ENCODE assay signal across 27 mouse cellular contexts in the genomic region with DNA sequence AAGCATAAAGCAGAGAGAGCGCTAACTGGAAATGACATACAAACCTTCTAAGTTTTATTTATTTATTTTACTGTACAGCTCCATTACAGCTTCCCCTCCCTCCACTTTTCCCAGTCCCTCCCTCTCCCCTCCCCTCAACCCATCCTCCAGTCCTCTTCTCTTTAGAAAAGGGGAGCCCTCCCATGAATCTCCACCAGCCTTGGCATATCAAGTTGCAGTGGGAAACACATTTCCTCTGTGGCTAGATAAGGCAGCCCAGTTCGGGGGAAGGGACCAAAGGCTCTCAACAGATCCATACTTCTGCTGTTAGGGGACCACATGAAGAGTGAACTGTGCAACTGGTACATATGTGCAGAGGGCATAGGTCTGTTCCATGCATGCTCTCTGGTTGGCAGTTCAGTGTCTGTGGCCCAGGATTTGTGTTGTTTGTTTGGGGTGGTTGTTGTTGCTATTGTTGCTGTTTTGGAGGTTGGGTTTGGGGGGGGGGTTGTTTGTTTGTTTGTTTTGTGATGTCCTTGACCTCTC.
DNase-seq lines count a peak whose midpoint lies in the region; ATAC-seq and TF ChIP-seq lines count a peak whose summit lies in the region.
"Had no signal": no experiment of that assay in that cellular context is flagged by ENCODE, and none has a peak within 500 bp of the region (broad histone marks: within the 10 kb centered on the region; RNA-seq: fewer than 3 reads in every experiment).

No protein-coding gene starts in this region.

- no peak for DNase-seq in kidney, adult 2 months
- peak; percentile 57 for DNase-seq in kidney, postnatal 0 days (ENCODE audit: low spot score)
- DNase-seq in kidney, postnatal 25 days = no peak
- peak; percentile 62 for DNase-seq in MEL (ENCODE audit: low read depth, low spot score)
- no peak for DNase-seq in urinary bladder, adult 2 months (ENCODE audit: low spot score)
- DNase-seq: adrenal gland, adult 8-10 months; adrenal gland, postnatal 25 days; cerebellum, adult 18-20 months; cerebellum, adult 9-10 months; cerebellum, postnatal 14 days; gastrocnemius, postnatal 10 days; gastrocnemius, postnatal 36 days; heart, adult 2 months; heart, postnatal 36 days had no signal

- H3K4me3 ChIP-seq in kidney, embryonic 14.5 days (ENCODE audit: low read length) = no peak overlapping the region
- H3K4me3 ChIP-seq in kidney, adult 2 months (ENCODE audit: insufficient read depth, low read depth, low read length) = no peak overlapping the region
- no peak overlapping the region for H3K4me3 ChIP-seq in kidney, postnatal 0 days (replicated peaks; ENCODE audit: low read depth, low read length)
- H3K4me3 ChIP-seq in MEL (ENCODE audit: control insufficient read depth in 1 of 2, insufficient read depth in 1 of 2, low read depth in 2 of 2, low read length in 2 of 2) = no peak overlapping the region
- no peak overlapping the region for H3K4me3 ChIP-seq in intestine, embryonic 16.5 days (ENCODE audit: low read length)
- H3K4me3 ChIP-seq: forebrain, embryonic 10.5 days; forebrain, embryonic 13.5 days; heart, adult 2 months; heart, embryonic 10.5 days; heart, embryonic 13.5 days; hindbrain, embryonic 10.5 days; hindbrain, embryonic 13.5 days had no signal

- WGBS in kidney, embryonic 14.5 days = 23% methylated on average over 2 of the region's 2 CpGs
- 28% methylated on average over 2 of the region's 2 CpGs for WGBS in kidney, adult 2 months
- WGBS in kidney, postnatal 0 days = 29% methylated on average over 2 of the region's 2 CpGs
- 46% methylated on average over 2 of the region's 2 CpGs for WGBS in intestine, embryonic 16.5 days

- H3K79me2 ChIP-seq in MEL (ENCODE audit: control insufficient read depth, insufficient read depth, low read length, poor library complexity) = no peaks in the 10 kb centered on the region

- no peaks in the 10 kb centered on the region for H3K9me3 ChIP-seq in kidney, embryonic 14.5 days (ENCODE audit: control insufficient read depth, low read length)
- H3K9me3 ChIP-seq in kidney, postnatal 0 days (replicated peaks; ENCODE audit: low read length) = no peaks in the 10 kb centered on the region
- no peaks in the 10 kb centered on the region for H3K9me3 ChIP-seq in MEL (replicated peaks; ENCODE audit: insufficient read depth, low read length)
- H3K9me3 ChIP-seq in intestine, embryonic 16.5 days (ENCODE audit: control insufficient read depth, low read length) = no peaks in the 10 kb centered on the region
- H3K9me3 ChIP-seq: forebrain, embryonic 10.5 days; forebrain, embryonic 13.5 days; G1E; heart, embryonic 10.5 days; heart, embryonic 13.5 days; hindbrain, embryonic 10.5 days; hindbrain, embryonic 13.5 days had no signal

- no peaks in the 10 kb centered on the region for H3K4me1 ChIP-seq in kidney, embryonic 14.5 days (ENCODE audit: control insufficient read depth, insufficient read depth, low read length)
- no peaks in the 10 kb centered on the region for H3K4me1 ChIP-seq in kidney, adult 2 months (ENCODE audit: control insufficient read depth, insufficient read depth, low read length)
- H3K4me1 ChIP-seq in kidney, postnatal 0 days (replicated peaks; ENCODE audit: insufficient read depth, low read length) = no peaks in the 10 kb centered on the region
- peaks cover 9 to 13% of the 10 kb centered on the region in 2 experiments for H3K4me1 ChIP-seq in MEL (ENCODE audit: control insufficient read depth in 1 of 2, insufficient read depth in 2 of 2, low read length in 2 of 2)
- H3K4me1 ChIP-seq in intestine, embryonic 16.5 days (ENCODE audit: control insufficient read depth, insufficient read depth, low read length) = no peaks in the 10 kb centered on the region
- H3K4me1 ChIP-seq: forebrain, embryonic 10.5 days; forebrain, embryonic 13.5 days; heart, embryonic 10.5 days; heart, embryonic 13.5 days; hindbrain, embryonic 10.5 days; hindbrain, embryonic 13.5 days had no signal

- TF ChIP-seq RAD21 in MEL (IDR thresholded peaks at IDR 0.05; ENCODE audit: low read depth, low read length) = no peak

- peak; percentile 85 for ATAC-seq in kidney, embryonic 14.5 days (ENCODE audit: low FRiP score, low TSS enrichment)
- ATAC-seq in kidney, postnatal 0 days (replicated peaks; ENCODE audit: low FRiP score, low read depth) = peak; percentile 57; the same call in 1 of the 2 replicates
- peak; percentile 43; the same call in 1 of the 2 replicates for ATAC-seq in intestine, embryonic 16.5 days
- ATAC-seq: activated CD4-positive, CD25-positive, alpha-beta regulatory T cell, adult 4 months; forebrain, embryonic 13.5 days; forebrain, embryonic 16.5 days; hindbrain, embryonic 16.5 days had no signal

- TF ChIP-seq CTCF in kidney, adult 2 months (conservative IDR thresholded peaks at IDR 0.05; ENCODE audit: insufficient read depth, insufficient read length, low read depth, low read length) = no peak
- no peak for TF ChIP-seq CTCF in kidney, postnatal 0 days (IDR thresholded peaks at IDR 0.05; ENCODE audit: low read depth)
- TF ChIP-seq CTCF in MEL (IDR thresholded peaks at IDR 0.05 in 2 of 3, conservative IDR thresholded peaks at IDR 0.05 in 1 of 3; ENCODE audit: control insufficient read depth in 1 of 3, insufficient read depth in 1 of 3, low read depth in 2 of 3, low read length in 3 of 3, poor library complexity in 1 of 3, severe bottlenecking in 1 of 3) = no peak

- no peak overlapping the region for H3K9ac ChIP-seq in kidney, embryonic 14.5 days (ENCODE audit: low read depth, low read length)
- H3K9ac ChIP-seq in kidney, postnatal 0 days (ENCODE audit: low read depth, low read length) = no peak overlapping the region
- no peak overlapping the region for H3K9ac ChIP-seq in MEL (ENCODE audit: control insufficient read depth, low read depth, low read length, poor library complexity, severe bottlenecking)
- no peak overlapping the region for H3K9ac ChIP-seq in intestine, embryonic 16.5 days (ENCODE audit: low read depth, low read length)
- H3K9ac ChIP-seq: forebrain, embryonic 13.5 days; heart, embryonic 13.5 days; hindbrain, embryonic 13.5 days had no signal

- peak; percentile 75 to 83 for TF ChIP-seq EP300 in MEL (IDR thresholded peaks at IDR 0.05; ENCODE audit: low read depth in 1 of 2, low read length in 2 of 2)

- no peak overlapping the region for H3K27ac ChIP-seq in kidney, embryonic 14.5 days (ENCODE audit: low read depth, low read length)
- H3K27ac ChIP-seq in kidney, adult 2 months (ENCODE audit: insufficient read depth, low read depth, low read length) = no peak overlapping the region
- H3K27ac ChIP-seq in kidney, postnatal 0 days = no peak overlapping the region
- no peak overlapping the region for H3K27ac ChIP-seq in MEL (ENCODE audit: control insufficient read depth, low read depth, low read length)
- H3K27ac ChIP-seq in intestine, embryonic 16.5 days (ENCODE audit: low read length) = no peak overlapping the region
- H3K27ac ChIP-seq: forebrain, embryonic 10.5 days; forebrain, embryonic 13.5 days; heart, adult 2 months; heart, embryonic 10.5 days; heart, embryonic 13.5 days; hindbrain, embryonic 10.5 days; hindbrain, embryonic 13.5 days had no signal

- no peaks in the 10 kb centered on the region for H3K36me3 ChIP-seq in kidney, embryonic 14.5 days (ENCODE audit: control insufficient read depth, insufficient read depth, low read length)
- H3K36me3 ChIP-seq in kidney, adult 2 months (ENCODE audit: control insufficient read depth, insufficient read depth, low read length) = no peaks in the 10 kb centered on the region
- no peaks in the 10 kb centered on the region for H3K36me3 ChIP-seq in kidney, postnatal 0 days (ENCODE audit: insufficient read depth, low read length)
- H3K36me3 ChIP-seq in MEL (ENCODE audit: control insufficient read depth in 1 of 2, insufficient read depth in 2 of 2, low read length in 2 of 2) = peaks cover 0 to 9% of the 10 kb centered on the region in 2 experiments; a peak in 2 of 4 replicates
- H3K36me3 ChIP-seq in intestine, embryonic 16.5 days (ENCODE audit: control insufficient read depth, insufficient read depth, low read length) = no peaks in the 10 kb centered on the region
- H3K36me3 ChIP-seq: forebrain, embryonic 10.5 days; G1E; heart, embryonic 10.5 days; heart, embryonic 13.5 days; hindbrain, embryonic 10.5 days; hindbrain, embryonic 13.5 days had no signal

- no peak overlapping the region for H3K4me2 ChIP-seq in kidney, embryonic 14.5 days (replicated peaks; ENCODE audit: low read depth, low read length)
- H3K4me2 ChIP-seq in kidney, postnatal 0 days (ENCODE audit: low read length) = no peak overlapping the region
- no peak overlapping the region for H3K4me2 ChIP-seq in intestine, embryonic 16.5 days (ENCODE audit: low read depth, low read length)
- H3K4me2 ChIP-seq: forebrain, embryonic 13.5 days; heart, embryonic 13.5 days; hindbrain, embryonic 13.5 days had no signal

- H3K27me3 ChIP-seq in kidney, embryonic 14.5 days (ENCODE audit: control insufficient read depth, insufficient read depth, low read length) = no peaks in the 10 kb centered on the region
- no peaks in the 10 kb centered on the region for H3K27me3 ChIP-seq in kidney, adult 2 months (replicated peaks; ENCODE audit: control insufficient read depth, insufficient read depth, low read length)
- H3K27me3 ChIP-seq in kidney, postnatal 0 days (ENCODE audit: insufficient read depth, low read length) = no peaks in the 10 kb centered on the region
- H3K27me3 ChIP-seq in MEL (ENCODE audit: control insufficient read depth in 1 of 2, insufficient read depth in 2 of 2, low read length in 2 of 2) = no peaks in the 10 kb centered on the region
- no peaks in the 10 kb centered on the region for H3K27me3 ChIP-seq in intestine, embryonic 16.5 days (replicated peaks; ENCODE audit: control insufficient read depth, insufficient read depth, low read length)
- H3K27me3 ChIP-seq: CH12.LX; forebrain, embryonic 13.5 days; heart, embryonic 13.5 days; hindbrain, embryonic 13.5 days had no signal

- no peak for TF ChIP-seq POLR2A in kidney, adult 2 months (IDR thresholded peaks at IDR 0.05; ENCODE audit: low read depth, low read length)
- TF ChIP-seq POLR2A in MEL (IDR thresholded peaks at IDR 0.05; ENCODE audit: control insufficient read depth in 1 of 2, insufficient read depth in 1 of 2, low read depth in 1 of 2, low read length in 2 of 2, poor library complexity in 1 of 2) = no peak

TF ChIP-seq in MEL, 35 proteins besides CTCF, POLR2A, EP300 and RAD21 (continues in another document):
- TF ChIP-seq RCOR1 (IDR thresholded peaks at IDR 0.05; ENCODE audit: low read depth, low read length) (peak; percentile 85), NRF1 (IDR thresholded peaks at IDR 0.05; ENCODE audit: insufficient read depth, low read depth, low read length, poor library complexity, severe bottlenecking) (no peak), HCFC1 (IDR thresholded peaks at IDR 0.05; ENCODE audit: low read depth, low read length) (no peak), POLR2AphosphoS2 (IDR thresholded peaks at IDR 0.05; ENCODE audit: low read length) (no peak), JUND (IDR thresholded peaks at IDR 0.05; ENCODE audit: low read depth, low read length) (no peak), GATA1 (IDR thresholded peaks at IDR 0.05; ENCODE audit: low read depth, low read length) (peak; percentile 76), ETS1 (IDR thresholded peaks at IDR 0.05; ENCODE audit: low read depth, low read length) (0 out of 2 replicates have a peak, but pooled peaks have one; percentile 19), MAFK (IDR thresholded peaks at IDR 0.05; ENCODE audit: borderline replicate concordance, low read depth, low read length) (peak; percentile 37; the same call in 1 of the 2 replicates)

Comparison
In these comparisons a context has a peak if more than half of its experiments do, and no peak if none do; other contexts are left out.
1. DNase-seq: peak in kidney, postnatal 0 days (single experiment) and MEL (single experiment); none in kidney, adult 2 months (single experiment), kidney, postnatal 25 days (0 of 2) and urinary bladder, adult 2 months (single experiment).
2. Peak in every context shown above with its lines, with median percentiles within 50 percentile points of each other: ATAC-seq.